8 mouse cellular contexts compared by ENCODE assay signal in genomic region chr8:3279721-3280077, GRCm38 (mm10). TPM values are rescaled to one million over a fixed set of nuclear protein-coding genes. Genes with fewer than 3 reads are reported as not detected.
DNase-seq lines count a peak whose midpoint lies in the region; ATAC-seq lines count a peak whose summit lies in the region.

No protein-coding gene starts in this region.

- H3K27ac ChIP-seq in intestine, embryonic 16.5 days (ENCODE audit: low read length) = no peak overlapping the region
- no peak overlapping the region for H3K27ac ChIP-seq in neural tube, embryonic 14.5 days (ENCODE audit: low read depth, low read length)

- peaks cover 27% of the 10 kb centered on the region for H3K36me3 ChIP-seq in megakaryocyte, embryonic 14.5 days (replicated peaks; ENCODE audit: low read length)
- H3K36me3 ChIP-seq in intestine, embryonic 16.5 days (ENCODE audit: control insufficient read depth, insufficient read depth, low read length) = 0 out of 2 replicates have a peak, but pooled peaks cover 2% of the 10 kb centered on the region
- H3K36me3 ChIP-seq in neural tube, embryonic 14.5 days (ENCODE audit: control insufficient read depth, insufficient read depth, low read length) = no peaks in the 10 kb centered on the region

- no peak for DNase-seq in left cerebral cortex, postnatal 25 days (ENCODE audit: low spot score in 2 of 2)
- no peak for DNase-seq in embryo, embryonic 11 days
- DNase-seq in testis, postnatal 14 days (ENCODE audit: low spot score) = no peak

- H3K4me2 ChIP-seq in intestine, embryonic 16.5 days (ENCODE audit: low read depth, low read length) = peak overlapping the region; percentile 72
- H3K4me2 ChIP-seq in neural tube, embryonic 14.5 days (ENCODE audit: low read depth, low read length) = peak overlapping the region; percentile 80

- H3K27me3 ChIP-seq in megakaryocyte, embryonic 14.5 days (replicated peaks) = no peaks in the 10 kb centered on the region
- H3K27me3 ChIP-seq in intestine, embryonic 16.5 days (replicated peaks; ENCODE audit: control insufficient read depth, insufficient read depth, low read length) = no peaks in the 10 kb centered on the region
- H3K27me3 ChIP-seq in neural tube, embryonic 14.5 days (ENCODE audit: control insufficient read depth, insufficient read depth, low read length) = no peaks in the 10 kb centered on the region

- 1% methylated on average over 18 of the region's 18 CpGs for WGBS in intestine, embryonic 16.5 days
- WGBS in neural tube, embryonic 14.5 days = 2% methylated on average over 18 of the region's 18 CpGs

- no peak for ATAC-seq in megakaryocyte, adult 5-6 weeks (ENCODE audit: poor library complexity, severe bottlenecking)
- peak; percentile 13; the same call in 1 of the 2 replicates for ATAC-seq in erythroid progenitor cell, adult 5-6 weeks (replicated peaks; ENCODE audit: low FRiP score, poor library complexity, severe bottlenecking)
- ATAC-seq in intestine, embryonic 16.5 days = peak; percentile 32
- no peak; the same call in 1 of the 2 replicates for ATAC-seq in neural tube, embryonic 14.5 days (ENCODE audit: low read depth)

- H3K9ac ChIP-seq in intestine, embryonic 16.5 days (ENCODE audit: low read depth, low read length) = peak overlapping the region; percentile 98
- peak overlapping the region; percentile 95 for H3K9ac ChIP-seq in neural tube, embryonic 14.5 days (replicated peaks; ENCODE audit: low read depth, low read length)

- intact Hi-C loops in left cerebral cortex, postnatal 25 days (cut with DNase I) = loop anchor here (1.0 kb wide), 1 partner anchor 58 kb away; no protein-coding TSS in a partner anchor

- H3K4me3 ChIP-seq in megakaryocyte, embryonic 14.5 days (replicated peaks) = peak overlapping the region; percentile 100
- peak overlapping the region; percentile 94 for H3K4me3 ChIP-seq in intestine, embryonic 16.5 days (ENCODE audit: low read length)
- H3K4me3 ChIP-seq in neural tube, embryonic 14.5 days (ENCODE audit: low read depth, low read length) = peak overlapping the region; percentile 96

- peaks cover 69% of the 10 kb centered on the region for H3K4me1 ChIP-seq in megakaryocyte, embryonic 14.5 days
- H3K4me1 ChIP-seq in intestine, embryonic 16.5 days (ENCODE audit: control insufficient read depth, insufficient read depth, low read length) = peaks cover 18% of the 10 kb centered on the region
- peaks cover 22% of the 10 kb centered on the region for H3K4me1 ChIP-seq in neural tube, embryonic 14.5 days (ENCODE audit: control insufficient read depth, insufficient read depth, low read length)

- H3K9me3 ChIP-seq in megakaryocyte, embryonic 14.5 days = no peaks in the 10 kb centered on the region
- H3K9me3 ChIP-seq in intestine, embryonic 16.5 days (ENCODE audit: control insufficient read depth, low read length) = no peaks in the 10 kb centered on the region
- no peaks in the 10 kb centered on the region for H3K9me3 ChIP-seq in neural tube, embryonic 14.5 days (ENCODE audit: control insufficient read depth, low read length)

RNA-seq across cellular contexts. Expression of gene Insr, which starts 0.3 kb away (rescaled TPM):
- 0.17 and 0.75 TPM in 2 replicates for polyA plus RNA-seq in megakaryocyte, embryonic 14.5 days (2012; ENCODE audit: insufficient read depth, low replicate concordance)
- total RNA-seq in megakaryocyte, adult 5-6 weeks (2015) = 23.7 and 24.8 TPM in 2 replicates
- 13.5 and 18.1 TPM in 2 replicates for total RNA-seq in megakaryocyte, adult 5-6 weeks (2017)
- 8.0 and 15.5 TPM in 2 replicates for total RNA-seq in erythroid progenitor cell, adult 5-6 weeks (2015; ENCODE audit: low replicate concordance)
- 7.1 and 19.9 TPM in 2 replicates for total RNA-seq in erythroid progenitor cell, adult 5-6 weeks (2017; ENCODE audit: low replicate concordance)
- 32.5 and 33.2 TPM in 2 replicates for polyA plus RNA-seq in intestine, embryonic 16.5 days (2015; fragmentation: Nextera tagmentation; extraction: Ambion mirVana)
- polyA plus RNA-seq in neural tube, embryonic 14.5 days (2014; fragmentation: Nextera tagmentation; extraction: Ambion mirVana) = 56.5 and 67.2 TPM in 2 replicates
- 10 to 100 TPM; 43.7 to 47.7 TPM for total RNA-seq in left cerebral cortex, postnatal 25 days (2021)

Comparison
In these comparisons a context has a peak if more than half of its experiments do, and no peak if none do; other contexts are left out.
1. ATAC-seq: peak in erythroid progenitor cell, adult 5-6 weeks (single experiment) and intestine, embryonic 16.5 days (single experiment); none in megakaryocyte, adult 5-6 weeks (single experiment) and neural tube, embryonic 14.5 days (single experiment).
2. Peak in every context shown above with its lines, with median percentiles within 50 percentile points of each other: H3K4me3 ChIP-seq.